Comparison of ENCODE assay signal across 9 mouse cellular contexts in genomic region chr6:37038444-37038843, GRCm38 (mm10).
DNase-seq lines count a peak whose midpoint lies in the region; ATAC-seq lines count a peak whose summit lies in the region.
"Had no signal": no experiment of that assay in that cellular context is flagged by ENCODE, and none has a peak within 500 bp of the region (broad histone marks: within the 10 kb centered on the region; RNA-seq: fewer than 3 reads in every experiment).

No protein-coding gene starts in this region.

- 34% methylated on average over 8 of the region's 8 CpGs for WGBS in midbrain, embryonic 13.5 days

- H3K27me3 ChIP-seq in midbrain, embryonic 13.5 days: no peaks in the 10 kb centered on the region

- H3K4me1 ChIP-seq in midbrain, embryonic 13.5 days (replicated peaks): peaks cover 31% of the 10 kb centered on the region

- H3K4me3 ChIP-seq in midbrain, embryonic 13.5 days (replicated peaks): no peak overlapping the region
- H3K4me3 ChIP-seq: myocyte had no signal

- no peak overlapping the region; the same call in 1 of the 2 replicates for H3K9ac ChIP-seq in midbrain, embryonic 13.5 days (replicated peaks)

- peak; percentile 31 to 40 for DNase-seq in heart, postnatal 10 days
- no peak for DNase-seq in heart, adult 18-20 months
- peak; percentile 68 for DNase-seq in cerebellum, adult 11-12 months
- no peak for DNase-seq in spleen, postnatal 14 days (ENCODE audit: low spot score in 2 of 2)
- DNase-seq in adrenal gland, adult (ENCODE audit: inconsistent age in 2 of 2, low spot score in 1 of 2): no peak
- no peak for DNase-seq in gastrocnemius, adult 18-20 months (ENCODE audit: low spot score)

- ATAC-seq in frontal cortex, adult (ENCODE audit: low TSS enrichment): peak; percentile 82
- ATAC-seq in midbrain, embryonic 13.5 days: peak; percentile 69

- no peak overlapping the region for H3K27ac ChIP-seq in midbrain, embryonic 13.5 days

- H3K9me3 ChIP-seq in midbrain, embryonic 13.5 days: no peaks in the 10 kb centered on the region

- intact Hi-C loops in heart, postnatal 10 days (cut with DNase I): loop anchor here (2.0 to 10.0 kb wide), 3 partner anchors 66 to 348 kb away; partner anchors contain the start of gene Ptn

- no peak overlapping the region for H3K4me2 ChIP-seq in midbrain, embryonic 13.5 days (replicated peaks)

- no peaks in the 10 kb centered on the region for H3K36me3 ChIP-seq in midbrain, embryonic 13.5 days

Comparison
In these comparisons a context has a peak if more than half of its experiments do, and no peak if none do; other contexts are left out.
1. DNase-seq: peak in heart, postnatal 10 days (2 of 2) and cerebellum, adult 11-12 months (single experiment); none in heart, adult 18-20 months (0 of 2), spleen, postnatal 14 days (0 of 2), adrenal gland, adult (0 of 2) and gastrocnemius, adult 18-20 months (single experiment).